Mouse (Mus musculus) kidney, embryonic 15.5 days (tissue): ENCODE measurements around the gene Tgfbi. TPM values are rescaled to one million over a fixed set of nuclear protein-coding genes. Genes with fewer than 3 reads are reported as not detected.
A peak's percentile ranks its signal among the peaks of the same experiment; 100 is the strongest.

ENCODE experiments used
- ATAC-seq: fragments of 200-750 bp; cut with Nextera tagmentation; replicated peaks from 2 replicates; pipeline ENCODE4 v1.8.0; 2017; ENCODE audit warnings: moderate TSS enrichment; ENCODE audit not compliant: low FRiP score
- H3K27ac ChIP-seq: fragments of 300-500 bp; sonication (generic); 2 replicates; pipeline ENCODE4 v1.5.1; 2015; ENCODE audit warnings: mild to moderate bottlenecking, inconsistent platforms
- H3K27me3 ChIP-seq: fragments of 300-500 bp; sonication (generic); 2 replicates; pipeline ENCODE4 v1.6.1; 2015; ENCODE audit warnings: inconsistent platforms
- H3K36me3 ChIP-seq: fragments of 300-500 bp; sonication (generic); 2 replicates; pipeline ENCODE4 v1.6.1; 2015; ENCODE audit warnings: inconsistent platforms
- H3K4me1 ChIP-seq: fragments of 300-500 bp; sonication (generic); 2 replicates; pipeline ENCODE4 v1.6.1; 2015; ENCODE audit warnings: inconsistent platforms
- H3K4me2 ChIP-seq: fragments of 300-500 bp; sonication (generic); 2 replicates; pipeline ENCODE4 v1.6.1; 2015; ENCODE audit warnings: moderate library complexity, mild to moderate bottlenecking, inconsistent platforms
- H3K4me3 ChIP-seq: fragments of 300-500 bp; sonication (generic); replicated peaks from 2 replicates; pipeline ENCODE4 v1.5.1; 2015; ENCODE audit warnings: mild to moderate bottlenecking, inconsistent platforms
- H3K9ac ChIP-seq: fragments of 300-500 bp; sonication (generic); 2 replicates; pipeline ENCODE4 v1.6.1; 2015; ENCODE audit warnings: mild to moderate bottlenecking, inconsistent platforms
- H3K9me3 ChIP-seq: fragments of 300-500 bp; sonication (generic); replicated peaks from 2 replicates; pipeline ENCODE4 v1.6.1; 2016; ENCODE audit warnings: inconsistent platforms
- WGBS: fragments of 180-500 bp; shearing (Covaris S2); methylation state at CpG from one replicate; pipeline ENCODE4 v1.1.7; 2015; ENCODE audit warnings: mixed read lengths; 5-methylcytosine and 5-hydroxymethylcytosine counted together
- polyA plus RNA-seq: library from polyadenylated mRNA; unstranded; fragments of >200 nt; fragmentation: Nextera tagmentation; extraction: Ambion mirVana; gene quantifications from 2 replicates; pipeline ENCODE4 v1.2.1, GENCODE M21; 2015

Tgfbi gene
- polyA plus RNA-seq, 1 experiment from 2014 or later = 135 TPM

GRCm38 (mm10) chr13:56582720-56583119 is 26.6 kb upstream of the Tgfbi start:
- peak; percentile 34; the same call in 1 of the 2 replicates for ATAC-seq
- Histone ChIP-seq H3K27me3 (no peaks in the 10 kb centered on the region), H3K4me3 (no peak overlapping the region), H3K36me3 (no peaks in the 10 kb centered on the region), H3K4me1 (peaks cover 52% of the 10 kb centered on the region), H3K9ac (no peak overlapping the region), H3K9me3 (no peaks in the 10 kb centered on the region), H3K27ac (peak overlapping the region; percentile 96), H3K4me2 (no peak overlapping the region)
- 15% methylated on average over 3 of the region's 3 CpGs for WGBS

- Histone ChIP-seq H3K27ac (no peak overlapping the region), H3K4me3 (no peak overlapping the region), H3K4me1 (peaks cover 62% of the 10 kb centered on the region), H3K9me3 (no peaks in the 10 kb centered on the region), H3K4me2 (no peak overlapping the region), H3K27me3 (0 out of 2 replicates have a peak, but pooled peaks cover 2% of the 10 kb centered on the region), H3K9ac (no peak overlapping the region), H3K36me3 (no peaks in the 10 kb centered on the region)
- WGBS = 49% methylated on average over 3 of the region's 3 CpGs
- ATAC-seq = no peak
Measured at GRCm38 (mm10) chr13:56586046-56586445, 23.3 kb upstream of the Tgfbi start.

GRCm38 (mm10) chr13:56588454-56589117 is 20.7 kb upstream of the Tgfbi start:
- H3K9me3 ChIP-seq = no peaks in the 10 kb centered on the region
- H3K36me3 ChIP-seq = no peaks in the 10 kb centered on the region
- ATAC-seq = no peak
- 60% methylated on average over 14 of the region's 14 CpGs for WGBS
- peak overlapping the region; percentile 41; the same call in 1 of the 2 replicates for H3K27ac ChIP-seq
- H3K4me3 ChIP-seq = no peak overlapping the region
- no peak overlapping the region for H3K9ac ChIP-seq
- H3K27me3 ChIP-seq = 0 out of 2 replicates have a peak, but pooled peaks cover 4% of the 10 kb centered on the region
- no peak overlapping the region for H3K4me2 ChIP-seq
- H3K4me1 ChIP-seq = peaks cover 56% of the 10 kb centered on the region

- ATAC-seq = no peak
- 0 out of 2 replicates have a peak overlapping the region, but pooled peaks have one; percentile 9 for H3K27ac ChIP-seq
Measured at GRCm38 (mm10) chr13:56590202-56590601, 19.1 kb upstream of the Tgfbi start.

GRCm38 (mm10) chr13:56591191-56591590 is 18.1 kb upstream of the Tgfbi start:
- Histone ChIP-seq H3K4me1 (peaks cover 58% of the 10 kb centered on the region), H3K36me3 (no peaks in the 10 kb centered on the region), H3K4me3 (no peak overlapping the region), H3K27ac (no peak overlapping the region), H3K9me3 (no peaks in the 10 kb centered on the region), H3K27me3 (0 out of 2 replicates have a peak, but pooled peaks cover 4% of the 10 kb centered on the region), H3K9ac (no peak overlapping the region), H3K4me2 (no peak overlapping the region)
- ATAC-seq = no peak
- WGBS = 84% methylated on average over 8 of the region's 8 CpGs

More at GRCm38 (mm10) chr13:56590202-56590601, 19.1 kb upstream of the Tgfbi start:
- Histone ChIP-seq H3K9me3 (no peaks in the 10 kb centered on the region), H3K27me3 (0 out of 2 replicates have a peak, but pooled peaks cover 4% of the 10 kb centered on the region), H3K4me1 (peaks cover 56% of the 10 kb centered on the region), H3K9ac (no peak overlapping the region), H3K4me3 (no peak overlapping the region), H3K4me2 (no peak overlapping the region), H3K36me3 (no peaks in the 10 kb centered on the region)
- WGBS = 56% methylated on average over 5 of the region's 5 CpGs

- WGBS = 48% methylated on average over 2 of the region's 2 CpGs
- Histone ChIP-seq H3K4me2 (no peak overlapping the region), H3K36me3 (no peaks in the 10 kb centered on the region), H3K9ac (no peak overlapping the region), H3K4me3 (no peak overlapping the region), H3K27ac (no peak overlapping the region), H3K9me3 (no peaks in the 10 kb centered on the region), H3K27me3 (0 out of 2 replicates have a peak, but pooled peaks cover 4% of the 10 kb centered on the region), H3K4me1 (peaks cover 63% of the 10 kb centered on the region)
- ATAC-seq = no peak
Measured at GRCm38 (mm10) chr13:56591939-56592338, 17.4 kb upstream of the Tgfbi start.

- Histone ChIP-seq H3K36me3 (no peaks in the 10 kb centered on the region), H3K4me2 (no peak overlapping the region), H3K4me1 (peaks cover 73% of the 10 kb centered on the region), H3K27me3 (0 out of 2 replicates have a peak, but pooled peaks cover 4% of the 10 kb centered on the region), H3K9me3 (no peaks in the 10 kb centered on the region), H3K27ac (no peak overlapping the region), H3K9ac (no peak overlapping the region), H3K4me3 (no peak overlapping the region)
- WGBS = 84% methylated on average over 5 of the region's 5 CpGs
- no peak for ATAC-seq
Measured at GRCm38 (mm10) chr13:56593196-56593595, 16.1 kb upstream of the Tgfbi start.

- 0 out of 2 replicates have a peak, but pooled peaks cover 4% of the 10 kb centered on the region for H3K27me3 ChIP-seq
- no peak overlapping the region for H3K27ac ChIP-seq
- no peak overlapping the region for H3K9ac ChIP-seq
- H3K4me2 ChIP-seq = no peak overlapping the region
- no peaks in the 10 kb centered on the region for H3K36me3 ChIP-seq
- no peak for ATAC-seq
- no peaks in the 10 kb centered on the region for H3K9me3 ChIP-seq
- no peak overlapping the region for H3K4me3 ChIP-seq
- WGBS = 66% methylated on average over 7 of the region's 7 CpGs
- peaks cover 70% of the 10 kb centered on the region for H3K4me1 ChIP-seq
Measured at GRCm38 (mm10) chr13:56593961-56594391, 15.3 kb upstream of the Tgfbi start.

GRCm38 (mm10) chr13:56595246-56595645 is 14.1 kb upstream of the Tgfbi start:
- Histone ChIP-seq H3K9ac (no peak overlapping the region), H3K4me2 (no peak overlapping the region), H3K36me3 (no peaks in the 10 kb centered on the region), H3K4me3 (no peak overlapping the region), H3K27ac (no peak overlapping the region), H3K4me1 (peaks cover 67% of the 10 kb centered on the region), H3K9me3 (no peaks in the 10 kb centered on the region), H3K27me3 (0 out of 2 replicates have a peak, but pooled peaks cover 4% of the 10 kb centered on the region)
- ATAC-seq = no peak
- WGBS = 75% methylated on average over 8 of the region's 8 CpGs

GRCm38 (mm10) chr13:56597296-56597695 is 12.0 kb upstream of the Tgfbi start:
- no peak overlapping the region for H3K4me2 ChIP-seq
- ATAC-seq = no peak
- 91% methylated on average over 4 of the region's 4 CpGs for WGBS

GRCm38 (mm10) chr13:56597831-56598612 is 11.3 kb upstream of the Tgfbi start:
- H3K27ac ChIP-seq = no peak overlapping the region

More at GRCm38 (mm10) chr13:56597296-56597695, 12.0 kb upstream of the Tgfbi start:
- no peak overlapping the region for H3K9ac ChIP-seq
- H3K4me1 ChIP-seq = peaks cover 73% of the 10 kb centered on the region
- peak overlapping the region; percentile 37 for H3K27ac ChIP-seq
- H3K9me3 ChIP-seq = no peaks in the 10 kb centered on the region
- no peaks in the 10 kb centered on the region for H3K36me3 ChIP-seq
- no peaks in the 10 kb centered on the region for H3K27me3 ChIP-seq
- H3K4me3 ChIP-seq = no peak overlapping the region

GRCm38 (mm10) chr13:56599511-56599910 is 9.8 kb upstream of the Tgfbi start:
- Histone ChIP-seq H3K4me2 (no peak overlapping the region), H3K27ac (peak overlapping the region; percentile 83), H3K4me3 (no peak overlapping the region), H3K9ac (no peak overlapping the region), H3K27me3 (no peaks in the 10 kb centered on the region), H3K36me3 (no peaks in the 10 kb centered on the region), H3K9me3 (no peaks in the 10 kb centered on the region), H3K4me1 (peaks cover 65% of the 10 kb centered on the region)
- 87% methylated on average over 2 of the region's 2 CpGs for WGBS
- no peak for ATAC-seq

More at GRCm38 (mm10) chr13:56597831-56598612, 11.3 kb upstream of the Tgfbi start:
- Histone ChIP-seq H3K9ac (no peak overlapping the region), H3K4me1 (peaks cover 68% of the 10 kb centered on the region), H3K36me3 (no peaks in the 10 kb centered on the region), H3K4me2 (no peak overlapping the region), H3K27me3 (no peaks in the 10 kb centered on the region), H3K4me3 (no peak overlapping the region), H3K9me3 (no peaks in the 10 kb centered on the region)
- no peak; the same call in 1 of the 2 replicates for ATAC-seq
- 57% methylated on average over 12 of the region's 12 CpGs for WGBS
